Mouse (Mus musculus): ENCODE data around the gene Cd47.

The Cd47 gene

GRCm38 (mm10) chr16:49836634-49837164 is 36.4 kb downstream of the Cd47 start:
- DNase-seq = no peak

DNA sequence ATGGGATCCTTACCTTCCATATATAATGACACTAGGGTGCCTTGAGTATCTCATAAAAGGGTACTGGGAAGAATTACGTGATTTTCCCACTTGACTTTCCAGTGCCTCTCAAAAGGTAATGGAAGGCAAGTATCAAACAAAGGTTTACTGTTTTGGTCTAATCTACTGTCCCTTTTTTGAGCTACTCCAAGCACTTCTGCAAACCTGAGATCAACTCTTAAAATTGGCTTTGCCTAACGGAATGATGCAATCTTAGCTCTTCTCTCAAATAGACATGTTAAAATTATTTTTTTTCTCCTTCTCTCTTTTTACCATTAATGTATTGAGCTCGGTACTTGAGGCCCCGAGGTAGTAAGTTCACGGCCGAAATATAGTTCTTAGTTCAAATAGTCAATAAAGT is 38.6 kb downstream of the Cd47 start:
- DNase-seq = no peak

GRCm38 (mm10) chr16:49839681-49840535 is 39.6 kb downstream of the Cd47 start:
- peak; percentile 55 for DNase-seq

DNA sequence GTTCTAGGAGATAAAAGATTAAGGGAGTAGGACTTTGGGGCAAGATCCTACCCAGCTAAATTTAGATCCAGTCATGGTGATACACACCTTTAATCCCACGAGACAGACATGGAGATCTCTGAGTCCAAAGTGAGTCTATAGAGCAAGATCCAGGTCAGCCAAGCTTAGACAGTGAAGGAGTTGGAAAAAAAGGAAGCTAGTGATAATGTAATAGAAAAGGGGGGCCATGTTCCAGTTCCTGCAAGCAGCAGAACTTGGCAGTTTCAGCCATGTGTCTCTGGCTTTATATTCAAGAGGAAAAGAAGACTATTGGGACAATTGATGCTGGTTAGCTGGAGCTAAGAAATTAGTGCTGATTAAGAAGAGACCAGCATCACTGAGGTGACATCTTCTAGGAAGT is 43.4 kb downstream of the Cd47 start:
- no peak for DNase-seq

DNA sequence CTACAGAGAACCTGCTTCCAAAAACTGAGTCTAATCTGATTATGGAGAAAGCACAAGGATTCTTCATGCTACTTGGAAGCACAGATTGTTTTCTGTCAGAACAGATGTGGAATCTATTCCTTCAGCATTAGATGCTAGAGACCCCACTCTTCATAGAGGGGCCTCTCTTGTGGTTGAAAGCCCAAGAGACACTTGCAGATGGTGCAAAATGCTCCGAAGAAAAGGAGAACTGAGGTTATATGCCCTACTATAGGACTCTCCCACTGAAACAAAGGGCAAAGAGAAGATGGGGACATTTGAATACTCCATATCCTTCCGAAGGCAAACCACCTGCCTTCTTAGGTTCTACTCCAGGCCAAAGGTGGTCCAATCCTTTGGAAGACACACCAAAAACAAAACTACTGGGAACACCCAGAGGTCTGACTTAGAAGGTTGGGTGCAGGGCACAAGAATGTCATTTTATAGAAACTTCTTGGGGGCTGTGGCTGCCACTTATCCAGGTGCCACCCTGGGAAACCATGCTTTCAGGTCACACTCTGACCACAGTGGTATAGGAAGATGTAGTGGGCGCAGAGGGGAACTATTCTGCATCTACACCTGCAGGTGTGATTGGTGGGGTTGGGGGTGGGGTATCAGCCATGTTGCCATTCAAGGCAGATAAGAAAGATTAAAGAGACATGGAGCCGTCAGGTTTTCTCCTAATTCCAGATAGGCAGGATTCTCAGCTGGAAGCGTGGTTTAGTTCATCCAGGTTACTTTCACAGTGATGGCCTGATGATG is 47.1 kb downstream of the Cd47 start:
- DNase-seq = no peak

DNA sequence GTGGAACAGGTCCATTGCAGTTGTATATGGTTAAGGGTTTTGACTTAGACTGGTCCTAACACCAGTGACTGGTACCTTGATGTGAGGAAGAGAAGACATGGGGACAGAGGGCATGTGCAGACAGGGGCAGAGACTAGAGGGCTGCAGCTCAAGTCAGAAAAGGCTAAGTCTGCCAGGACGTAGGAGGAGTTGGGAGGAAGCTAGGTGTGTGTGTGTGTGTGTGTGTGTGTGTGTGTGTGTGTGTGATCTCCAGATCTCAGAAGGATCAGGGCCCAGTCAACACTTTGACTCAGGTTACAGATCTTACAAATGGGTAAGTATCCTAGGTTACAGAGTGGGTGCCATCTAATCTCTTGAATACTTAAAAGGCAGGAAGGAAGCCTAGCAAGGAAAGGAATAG is 48.3 kb downstream of the Cd47 start:
- DNase-seq = no peak

- no peak for DNase-seq
Measured at GRCm38 (mm10) chr16:49852940-49853339, 52.6 kb downstream of the Cd47 start.

GRCm38 (mm10) chr16:49853633-49854032 is 53.3 kb downstream of the Cd47 start:
- no peak for DNase-seq

DNA sequence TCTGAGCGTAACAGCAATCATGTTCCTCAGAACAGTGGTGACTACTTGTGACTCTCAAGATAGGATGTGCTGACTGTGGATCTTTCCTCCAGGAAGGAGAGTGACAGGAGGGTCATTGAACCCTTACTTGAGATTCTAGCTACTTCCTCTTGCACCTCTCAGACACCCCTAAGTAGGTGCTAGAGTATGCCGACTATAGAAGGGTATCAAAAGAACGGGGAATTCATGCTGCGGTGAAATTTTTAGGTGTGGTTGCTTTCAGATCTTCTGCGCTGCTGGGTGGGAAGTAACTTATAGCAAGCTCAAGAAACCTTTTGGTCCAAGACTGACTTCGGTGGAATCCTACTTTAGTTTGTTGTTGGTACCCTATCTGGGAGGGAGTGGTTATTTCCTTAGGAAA is 53.9 kb downstream of the Cd47 start:
- no peak for DNase-seq

- peak; percentile 92 for DNase-seq
Measured at GRCm38 (mm10) chr16:49854931-49855835, 54.9 kb downstream of the Cd47 start.

- no peak for DNase-seq
Measured at GRCm38 (mm10) chr16:49855836-49856503, 55.6 kb downstream of the Cd47 start.

DNA sequence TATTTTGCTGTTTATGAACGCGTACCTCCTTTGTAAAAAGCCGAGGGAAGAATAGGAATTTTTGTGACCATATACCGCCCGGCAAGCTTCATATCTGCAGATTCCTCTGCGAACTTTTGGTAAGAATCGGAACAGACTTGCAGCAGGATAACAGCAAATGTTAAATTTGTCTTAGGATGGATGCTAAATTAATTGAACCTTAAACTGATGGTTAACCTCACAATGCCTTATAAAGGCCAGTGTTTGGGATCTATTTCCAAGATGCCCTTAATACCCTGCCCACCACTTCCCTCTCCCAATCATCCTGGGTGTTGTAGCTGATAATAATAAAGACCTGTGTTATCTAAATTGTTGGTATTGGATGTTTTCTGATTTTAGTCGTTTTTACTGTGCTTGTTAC is 56.3 kb downstream of the Cd47 start:
- no peak for DNase-seq

DNA sequence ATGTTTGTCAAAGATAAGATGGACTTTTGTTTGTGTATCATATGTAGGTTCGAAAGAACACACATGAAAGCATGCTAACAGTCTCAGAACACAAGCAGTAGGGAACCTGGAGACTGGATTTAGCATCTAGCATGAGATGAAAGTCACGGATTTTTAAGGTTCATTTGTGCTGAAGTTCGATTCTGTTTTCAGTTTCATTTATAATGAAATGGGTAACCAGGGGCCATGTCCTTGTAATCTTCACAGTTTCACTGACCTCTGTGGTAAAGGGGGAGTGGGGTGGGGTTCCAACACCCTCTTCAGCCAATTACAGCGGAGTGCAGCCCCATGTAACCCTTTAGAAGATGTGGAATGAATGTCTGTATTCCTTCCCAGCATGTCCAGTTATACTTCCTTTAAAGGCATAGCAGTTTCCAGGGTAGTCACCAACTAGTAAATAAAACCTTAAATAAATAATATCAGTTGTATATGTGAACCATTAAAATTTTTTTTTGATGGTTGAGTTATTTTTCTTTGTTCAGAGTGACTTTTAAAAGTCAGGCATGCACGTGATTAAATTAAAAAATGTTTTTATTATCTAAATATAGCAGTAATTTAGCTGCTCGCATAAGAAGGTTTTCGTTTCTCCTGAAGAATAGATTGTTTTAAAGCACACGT is 57.3 kb downstream of the Cd47 start:
- DNase-seq = no peak

GRCm38 (mm10) chr16:49858161-49858906 is 58.0 kb downstream of the Cd47 start:
- no peak for DNase-seq

DNA sequence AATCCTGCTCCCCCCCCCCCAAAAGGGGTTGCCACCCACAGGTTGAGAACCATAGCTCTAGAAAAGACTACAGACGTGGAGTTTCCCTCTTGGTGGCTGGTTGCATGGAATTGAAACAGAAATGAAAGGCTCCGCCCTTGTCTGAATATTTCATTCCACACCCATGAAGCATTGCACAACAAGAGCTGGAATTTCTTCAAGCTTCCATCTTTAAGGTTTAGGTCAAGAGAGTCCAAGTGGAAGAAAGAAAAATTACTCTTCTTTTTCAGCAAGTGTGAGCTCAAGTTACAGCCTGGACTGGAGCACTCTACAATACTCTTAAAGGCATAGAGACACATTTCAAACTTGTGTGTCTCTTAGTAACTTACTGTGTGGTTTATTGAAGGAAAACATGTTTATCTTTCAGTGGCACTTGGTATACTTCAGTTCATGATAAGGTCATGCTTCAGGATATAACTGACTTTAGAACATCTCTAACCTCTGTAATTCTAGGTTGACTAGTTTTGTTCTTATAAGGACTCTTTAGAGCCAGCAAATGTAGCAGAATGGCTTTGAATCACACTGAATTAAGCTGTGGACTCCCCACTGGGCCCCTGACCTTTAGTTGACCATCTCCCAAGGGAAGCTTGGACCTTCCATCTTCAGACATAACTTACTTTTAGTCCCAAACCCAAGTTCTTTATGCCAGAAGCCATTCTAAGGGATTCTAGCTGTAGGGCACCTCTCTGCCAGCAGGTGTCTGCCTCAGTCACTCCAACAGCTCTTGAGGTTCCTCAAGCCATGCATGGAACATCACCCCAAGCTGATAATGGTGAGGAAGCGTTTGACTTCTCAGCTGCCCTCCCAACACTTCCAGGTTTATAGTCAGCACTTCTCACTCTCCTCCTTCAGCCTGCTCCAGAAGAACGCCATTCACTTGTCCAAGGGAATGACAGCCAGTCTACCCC is 58.8 kb downstream of the Cd47 start:
- no peak for DNase-seq

DNA sequence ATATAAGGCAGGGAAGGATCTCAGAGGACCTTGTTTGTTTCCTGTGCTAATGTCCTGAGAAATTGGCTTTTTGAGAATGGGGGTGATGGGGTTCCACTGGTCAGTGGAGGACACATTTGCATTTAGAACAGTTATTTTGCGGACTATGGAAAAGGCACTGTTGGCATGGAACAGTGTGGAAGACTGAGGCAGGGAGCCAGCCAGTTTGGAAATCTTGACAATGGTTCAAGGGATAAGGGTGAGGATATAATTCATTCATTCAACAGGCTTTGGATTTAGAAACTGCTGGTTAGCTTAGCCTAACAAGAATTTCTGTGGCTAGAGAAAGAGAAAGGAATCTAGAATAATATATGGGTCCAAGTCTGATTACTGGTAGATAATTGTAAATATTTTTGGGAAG is 61.7 kb downstream of the Cd47 start:
- DNase-seq = no peak

DNA sequence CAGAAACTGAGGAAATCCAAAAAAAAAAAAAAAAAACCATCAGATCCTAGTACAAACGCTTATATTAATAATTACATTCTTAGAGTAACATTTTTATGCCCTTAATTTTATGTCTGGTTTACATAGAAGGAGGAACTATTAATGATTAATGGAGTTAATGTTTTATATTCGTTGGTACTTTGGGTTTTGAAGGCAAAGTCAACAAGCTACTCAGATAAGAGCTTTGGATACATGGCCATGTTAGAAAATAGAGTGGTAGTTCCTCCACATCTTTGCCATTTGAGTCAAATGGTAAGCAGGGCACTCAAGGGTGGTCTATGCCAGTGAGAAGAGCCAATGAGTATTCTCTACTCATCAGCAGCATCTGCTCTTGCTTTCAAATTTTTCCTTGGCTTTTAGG is 66.3 kb downstream of the Cd47 start:
- no peak for DNase-seq

DNA sequence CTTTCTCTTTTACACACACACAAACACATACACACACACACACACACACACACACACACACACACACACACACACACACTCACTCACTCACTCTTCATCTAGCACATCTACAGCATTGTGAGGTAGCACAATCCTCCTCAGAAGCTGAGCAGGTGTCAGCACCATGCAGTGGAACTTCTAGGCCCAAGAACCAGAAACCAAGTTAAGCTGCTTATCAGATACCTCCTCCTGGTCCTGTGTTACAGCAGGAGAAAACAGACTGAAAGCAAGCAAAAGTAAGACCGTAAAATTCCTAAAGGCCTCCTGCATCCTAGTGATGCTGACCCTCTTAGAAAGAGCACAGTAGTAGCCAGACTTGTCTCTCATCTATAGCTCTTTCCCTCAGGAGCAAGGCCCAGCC is 67.9 kb downstream of the Cd47 start:
- no peak for DNase-seq

DNA sequence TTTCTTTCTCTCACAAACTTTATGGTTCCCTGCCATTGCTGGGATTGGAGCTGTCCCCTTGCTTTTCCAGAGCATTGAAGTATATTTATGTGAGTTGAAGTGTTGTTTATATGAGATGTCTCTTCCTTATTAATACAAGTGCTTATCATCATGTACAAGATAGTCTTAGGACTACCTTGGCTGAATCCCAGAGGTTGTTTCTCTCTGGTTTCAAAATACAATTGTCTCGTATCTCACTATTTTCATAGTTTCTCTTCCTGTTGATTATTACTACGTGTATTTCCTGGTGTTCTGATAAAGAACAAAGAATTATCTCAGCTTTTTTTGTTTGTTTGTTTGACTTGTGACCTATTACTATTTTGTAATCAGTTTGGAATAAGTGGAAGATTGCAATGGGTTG is 73.6 kb downstream of the Cd47 start:
- DNase-seq = no peak

- no peak for DNase-seq
Measured at GRCm38 (mm10) chr16:49874546-49874945, 74.2 kb downstream of the Cd47 start.
